Mouse (Mus musculus) C2C12 (cell line): ENCODE data around the gene Grip1. TPM values are rescaled to one million over a fixed set of nuclear protein-coding genes. Genes with fewer than 3 reads are reported as not detected.

Source experiments
- H3K27me3 ChIP-seq: one replicate; pipeline ENCODE4 v1.6.1; 2011; ENCODE audit not compliant: control insufficient read depth, insufficient read depth, insufficient read length
- H3K36me3 ChIP-seq: one replicate; pipeline ENCODE4 v1.6.1; 2011; ENCODE audit not compliant: control insufficient read depth, insufficient read depth
- H3K4me3 ChIP-seq: one replicate; pipeline ENCODE4 v1.5.1; 2011; ENCODE audit warnings: mild to moderate bottlenecking, control low read depth; ENCODE audit not compliant: poor library complexity, insufficient read depth, severe bottlenecking
- H3K79me2 ChIP-seq: one replicate; pipeline ENCODE4 v1.6.1; 2011; ENCODE audit not compliant: control insufficient read depth, insufficient read depth
- H3K79me3 ChIP-seq: one replicate; pipeline ENCODE4 v1.6.1; 2011; ENCODE audit warnings: low read depth, control low read depth
- H3ac ChIP-seq: one replicate; pipeline ENCODE3; 2011; ENCODE audit warnings: low read depth; ENCODE audit not compliant: control insufficient read depth, insufficient read length
- CEBPB ChIP-seq: IDR thresholded peaks from one replicate; pipeline ENCODE4 v1.6.1; 2011; ENCODE audit warnings: low read depth, mild to moderate bottlenecking, control low read depth, moderate library complexity
- CTCF ChIP-seq: IDR thresholded peaks from one replicate; pipeline ENCODE4 v1.5.1; 2011; ENCODE audit not compliant: control insufficient read depth, insufficient read depth, insufficient read length
- FOSL1 ChIP-seq: IDR thresholded peaks from one replicate; pipeline ENCODE4 v1.8.0; 2011; ENCODE audit warnings: mild to moderate bottlenecking, low read length; ENCODE audit not compliant: poor library complexity, insufficient read depth, severe bottlenecking
- MAX ChIP-seq: IDR thresholded peaks from one replicate; pipeline ENCODE4 v1.6.1; 2011; ENCODE audit warnings: mild to moderate bottlenecking, control low read depth
- MYOD1 ChIP-seq: IDR thresholded peaks from one replicate; pipeline ENCODE4 v1.6.1; 2011; ENCODE audit warnings: low read depth; ENCODE audit not compliant: control insufficient read depth, insufficient read length
- MYOG ChIP-seq: IDR thresholded peaks from one replicate; pipeline ENCODE4 v1.6.1; 2011; ENCODE audit not compliant: control insufficient read depth, insufficient read length; ENCODE audit errors: extremely low read depth
- USF1 ChIP-seq: IDR thresholded peaks from one replicate; pipeline ENCODE4 v1.6.1; 2011; ENCODE audit warnings: low read depth, mild to moderate bottlenecking, control low read depth, moderate library complexity
- polyA plus RNA-seq: library from polyadenylated mRNA; unstranded; fragments of >200 nt; fragmentation: generic; extraction: Trizol; gene quantifications from one replicate; pipeline ENCODE4 v1.2.1, GENCODE M21; 2012; ENCODE audit warnings: missing spikeins

Grip1 gene
- polyA plus RNA-seq, 1 experiment = 0.02 TPM

DNA sequence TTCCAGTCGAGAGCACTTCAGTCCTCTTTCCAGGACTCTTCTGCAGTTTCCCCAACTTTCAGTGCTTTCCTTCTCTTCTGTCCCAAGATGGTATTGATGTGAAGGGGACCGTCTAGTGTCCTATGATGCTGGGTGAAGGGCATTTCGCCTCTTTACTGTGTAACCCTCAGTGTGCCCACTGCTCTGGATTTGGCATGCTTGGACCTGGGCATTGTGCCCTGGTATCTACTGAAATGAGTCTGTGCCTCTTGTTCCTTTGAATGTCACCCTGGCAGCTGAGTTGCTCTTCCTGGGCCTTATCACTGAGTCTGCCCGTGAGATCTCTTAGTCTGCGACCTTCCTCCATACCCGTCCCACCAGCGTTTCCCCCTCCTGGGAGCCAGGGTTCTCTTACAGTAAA lies 9.7 kb downstream of the Grip1 start:
- no peak overlapping the region for H3K4me3 ChIP-seq
- H3K27me3 ChIP-seq = peaks cover 10% of the 10 kb centered on the region
- no peak for TF ChIP-seq CTCF
- no peak for TF ChIP-seq CEBPB
- TF ChIP-seq MYOG = no peak
- no peak for TF ChIP-seq MYOD1
- no peak for TF ChIP-seq USF1
- TF ChIP-seq FOSL1 = no peak
- TF ChIP-seq MAX = no peak
- H3K79me3 ChIP-seq = no peaks in the 10 kb centered on the region
- H3K79me2 ChIP-seq = no peaks in the 10 kb centered on the region
- H3ac ChIP-seq = no peak overlapping the region
- H3K36me3 ChIP-seq = no peaks in the 10 kb centered on the region

GRCm38 (mm10) chr10:119463793-119464192 lies 10.2 kb downstream of the Grip1 start:
- no peaks in the 10 kb centered on the region for H3K36me3 ChIP-seq
- peaks cover 10% of the 10 kb centered on the region for H3K27me3 ChIP-seq
- no peak overlapping the region for H3ac ChIP-seq
- no peak overlapping the region for H3K4me3 ChIP-seq
- no peaks in the 10 kb centered on the region for H3K79me3 ChIP-seq
- TF ChIP-seq CEBPB = no peak
- no peak for TF ChIP-seq MYOG
- TF ChIP-seq MAX = no peak
- TF ChIP-seq CTCF = no peak
- TF ChIP-seq MYOD1 = no peak
- no peak for TF ChIP-seq FOSL1
- TF ChIP-seq USF1 = no peak
- no peaks in the 10 kb centered on the region for H3K79me2 ChIP-seq

DNA sequence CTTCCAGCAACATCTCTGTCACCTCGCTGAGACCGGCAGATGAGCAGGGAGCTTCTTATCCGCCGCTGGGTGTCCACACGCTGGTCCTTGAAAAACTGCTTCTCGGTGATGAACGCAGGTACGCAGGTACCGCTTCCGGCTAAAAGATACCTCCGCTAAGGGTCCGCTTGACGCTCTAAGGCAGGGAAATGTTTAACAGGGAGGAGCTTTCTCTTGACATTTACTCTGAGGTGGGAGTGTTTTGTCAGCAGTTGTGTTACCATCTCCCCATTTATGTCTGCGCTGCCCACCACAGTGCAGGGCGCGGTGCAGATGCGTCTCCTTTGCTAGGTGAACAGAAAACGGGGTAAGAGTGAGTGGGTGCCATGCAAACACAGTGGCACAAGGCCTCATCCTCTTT lies 14.3 kb downstream of the Grip1 start:
- Histone ChIP-seq H3K36me3 (no peaks in the 10 kb centered on the region), H3ac (no peak overlapping the region), H3K27me3 (peaks cover 4% of the 10 kb centered on the region), H3K79me3 (no peaks in the 10 kb centered on the region), H3K79me2 (no peaks in the 10 kb centered on the region), H3K4me3 (no peak overlapping the region)
- TF ChIP-seq MAX (no peak), MYOG (no peak), MYOD1 (no peak), FOSL1 (no peak), CTCF (no peak), USF1 (no peak), CEBPB (no peak)

DNA sequence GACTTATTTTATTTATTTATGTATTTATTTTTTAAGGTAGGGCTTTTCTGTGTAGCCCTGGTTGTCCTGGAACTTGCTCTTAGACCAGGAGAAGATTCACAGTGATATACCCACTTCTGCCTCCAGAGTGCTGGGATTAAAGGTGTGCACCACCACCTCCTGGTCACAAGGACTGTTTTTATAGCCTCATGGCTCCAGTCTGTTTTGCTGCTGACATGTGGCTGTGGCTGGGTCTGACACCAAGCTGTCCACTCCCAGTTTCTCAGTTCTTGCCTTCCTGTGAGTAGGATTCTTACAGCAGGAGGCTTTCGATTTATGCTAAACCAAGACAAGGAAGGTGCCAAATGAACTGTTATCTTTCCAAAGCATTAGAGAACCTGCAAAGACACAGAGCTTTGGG lies 16.5 kb downstream of the Grip1 start:
- H3K4me3 ChIP-seq = no peak overlapping the region
- no peaks in the 10 kb centered on the region for H3K36me3 ChIP-seq
- no peaks in the 10 kb centered on the region for H3K79me3 ChIP-seq
- no peaks in the 10 kb centered on the region for H3K27me3 ChIP-seq
- TF ChIP-seq MAX = no peak
- TF ChIP-seq CEBPB = no peak
- no peak for TF ChIP-seq MYOD1
- no peak for TF ChIP-seq FOSL1
- no peak for TF ChIP-seq MYOG
- no peak for TF ChIP-seq CTCF
- no peak for TF ChIP-seq USF1
- H3ac ChIP-seq = no peak overlapping the region
- no peaks in the 10 kb centered on the region for H3K79me2 ChIP-seq

- Histone ChIP-seq H3K79me3 (no peaks in the 10 kb centered on the region), H3ac (no peak overlapping the region), H3K79me2 (no peaks in the 10 kb centered on the region), H3K36me3 (no peaks in the 10 kb centered on the region), H3K27me3 (peaks cover 3% of the 10 kb centered on the region), H3K4me3 (no peak overlapping the region)
- TF ChIP-seq MYOD1 (no peak), MAX (no peak), USF1 (no peak), MYOG (no peak), CTCF (no peak), CEBPB (no peak), FOSL1 (no peak)
Measured at GRCm38 (mm10) chr10:119475166-119475565, 21.5 kb downstream of the Grip1 start.

DNA sequence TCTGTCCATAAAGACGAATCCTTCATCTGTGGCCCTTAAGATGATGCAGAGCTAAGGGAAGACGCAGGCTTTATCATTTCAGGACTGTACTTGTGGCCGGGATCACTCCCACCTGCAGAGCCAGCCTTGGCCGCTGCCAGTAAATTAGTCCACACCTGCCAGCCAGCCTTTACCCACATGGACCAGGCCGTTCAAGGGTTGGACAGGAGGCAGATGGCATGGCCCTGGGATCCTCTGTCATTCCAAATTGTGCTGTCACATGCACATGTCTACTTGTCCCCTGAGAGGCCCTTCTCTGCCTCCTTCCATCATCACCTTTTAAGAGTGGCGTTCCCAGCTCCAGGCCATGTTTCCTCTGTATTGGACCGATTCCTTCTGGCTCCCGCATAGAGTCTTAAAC lies 24.0 kb downstream of the Grip1 start:
- no peaks in the 10 kb centered on the region for H3K79me2 ChIP-seq
- H3ac ChIP-seq = no peak overlapping the region
- no peaks in the 10 kb centered on the region for H3K79me3 ChIP-seq
- no peak for TF ChIP-seq MYOG
- TF ChIP-seq MAX = no peak
- no peak for TF ChIP-seq CEBPB
- TF ChIP-seq MYOD1 = no peak
- no peak for TF ChIP-seq FOSL1
- TF ChIP-seq USF1 = no peak
- no peak for TF ChIP-seq CTCF
- H3K36me3 ChIP-seq = no peaks in the 10 kb centered on the region
- no peak overlapping the region for H3K4me3 ChIP-seq
- H3K27me3 ChIP-seq = peaks cover 3% of the 10 kb centered on the region
